Mouse (Mus musculus) kidney, postnatal 14 days (tissue): ENCODE results near the gene Rad23b.
A peak's percentile ranks its signal among the peaks of the same experiment; 100 is the strongest.
"Not testable (repeated sequence)": the region's sequence is repeated elsewhere in the genome, so short reads cannot be mapped to it uniquely, and the experiment has no call there.

Source experiments
- DNase-seq: peaks from one replicate; pipeline ENCODE4 v3.0.0; 2022; ENCODE audit warnings: mixed read lengths

The Rad23b gene

GRCm38 (mm10) chr4:55356726-55357125 is 6.9 kb downstream of the Rad23b start:
- DNase-seq, result no peak

DNA sequence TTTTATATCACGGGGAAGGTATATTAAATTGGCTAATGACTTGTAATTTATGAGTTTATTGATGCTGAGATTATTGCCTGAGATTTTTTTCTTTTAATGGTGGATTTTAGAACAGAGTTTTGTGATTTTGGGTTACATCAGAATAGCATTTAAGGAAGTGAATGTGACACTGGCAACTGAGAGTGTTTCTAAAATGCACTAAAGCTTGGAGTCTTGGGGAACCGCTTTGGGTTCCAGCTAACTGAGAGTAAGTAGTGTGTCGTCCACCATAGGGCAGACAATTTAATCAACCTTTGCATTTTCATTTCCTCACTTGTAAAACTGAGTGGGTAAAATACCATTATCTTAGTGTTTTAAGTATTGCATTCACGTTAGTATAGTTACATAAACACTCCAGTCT is 14.0 kb downstream of the Rad23b start:
- no peak for DNase-seq

GRCm38 (mm10) chr4:55364374-55364773 is 14.5 kb downstream of the Rad23b start:
- DNase-seq, result no peak

DNA sequence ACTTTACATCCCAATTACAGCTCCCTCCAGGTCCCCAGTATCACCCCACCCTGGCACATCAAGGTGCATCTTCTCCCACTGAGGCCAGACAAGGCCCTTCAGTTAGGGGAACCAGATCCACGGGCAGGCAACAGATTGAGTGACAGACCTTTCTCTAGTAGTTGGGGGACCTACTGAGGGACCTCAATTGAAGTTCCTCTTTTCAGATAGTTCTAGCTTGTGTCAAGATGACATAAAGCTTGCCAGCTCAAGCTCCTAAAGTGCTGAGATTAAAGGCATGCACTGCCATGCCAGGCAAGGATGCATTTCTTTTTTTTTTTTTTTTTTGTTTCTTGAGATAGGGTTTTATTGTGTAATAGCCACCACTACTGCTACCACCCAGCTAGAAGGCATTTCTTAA is 16.2 kb downstream of the Rad23b start:
- no peak for DNase-seq

DNA sequence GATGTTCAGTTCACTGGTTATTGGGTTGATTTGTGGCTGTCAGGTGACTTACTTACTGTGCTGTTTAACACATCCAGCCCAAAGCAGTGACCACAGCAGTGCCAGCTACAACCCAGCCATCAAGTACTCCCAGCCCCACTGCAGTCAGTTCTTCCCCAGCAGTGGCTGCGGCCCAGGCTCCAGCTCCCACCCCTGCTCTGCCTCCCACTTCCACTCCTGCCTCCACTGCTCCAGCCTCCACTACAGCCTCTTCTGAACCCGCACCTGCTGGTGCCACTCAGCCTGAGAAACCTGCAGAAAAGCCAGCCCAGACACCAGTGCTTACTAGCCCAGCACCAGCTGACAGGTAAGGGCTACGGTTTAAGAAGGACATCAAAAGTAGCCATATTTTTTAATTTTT is 20.3 kb downstream of the Rad23b start:
- DNase-seq, result no peak

DNA sequence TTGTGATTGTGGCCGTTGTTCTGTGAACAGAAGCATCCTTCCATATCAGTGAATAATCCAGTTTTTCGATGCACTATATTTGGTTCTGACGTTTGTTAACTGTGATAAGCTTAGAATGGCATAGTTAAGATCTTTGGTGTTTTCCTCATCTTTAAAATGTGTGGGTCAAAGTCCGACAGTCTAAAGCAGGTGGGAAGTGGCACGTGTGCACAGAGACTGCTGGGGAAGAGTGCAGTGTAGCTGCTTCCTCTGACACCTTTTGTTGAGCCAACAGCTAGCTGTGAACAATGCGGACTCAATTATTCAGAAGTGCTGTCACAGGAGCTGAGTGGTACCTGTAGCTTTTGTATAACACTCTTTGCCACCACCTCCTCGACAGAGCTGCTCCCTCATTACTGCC is 21.5 kb downstream of the Rad23b start:
- no peak for DNase-seq

- no peak for DNase-seq
Observed at GRCm38 (mm10) chr4:55382350-55382749, 32.5 kb downstream of the Rad23b start.

GRCm38 (mm10) chr4:55386768-55387167 is 36.9 kb downstream of the Rad23b start:
- DNase-seq, result no peak

DNA sequence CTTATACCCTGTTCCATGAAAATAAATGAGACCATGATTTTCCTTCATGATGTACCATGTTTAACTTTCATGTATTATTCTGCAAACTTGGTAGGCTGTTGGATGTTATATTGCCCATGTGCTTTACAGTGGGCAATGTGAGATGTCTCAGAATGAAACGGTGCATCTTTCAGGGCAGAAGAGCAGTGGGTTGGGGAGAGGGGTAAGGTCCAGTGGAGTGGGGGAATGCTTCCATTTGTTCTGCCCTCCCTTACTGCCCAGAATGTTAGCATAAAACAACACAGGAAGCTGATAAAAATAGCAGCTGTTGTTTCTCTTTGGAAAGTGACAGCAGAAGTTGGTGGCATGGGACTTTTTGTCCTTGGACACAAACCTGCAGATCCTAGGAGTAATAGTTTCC is 41.6 kb downstream of the Rad23b start:
- no peak for DNase-seq

DNA sequence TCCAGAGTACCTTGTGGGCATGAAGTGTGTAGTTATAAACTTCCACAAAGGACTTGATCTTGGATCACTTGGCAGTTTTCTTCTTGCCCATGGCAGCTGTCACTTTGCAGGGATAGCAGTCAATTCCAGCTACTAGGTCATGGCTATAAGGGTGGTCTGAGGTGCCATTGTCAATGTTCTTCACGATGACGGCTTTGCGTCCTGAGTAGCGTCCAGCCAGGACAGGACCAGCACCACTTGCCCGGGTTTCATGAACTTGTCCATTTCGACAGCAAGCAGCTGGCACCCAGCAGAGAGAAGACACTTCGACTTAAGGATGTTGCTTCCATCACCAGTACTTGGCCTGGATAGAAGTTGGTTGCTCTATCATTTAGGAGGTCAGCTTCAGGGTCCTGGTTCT is 42.6 kb downstream of the Rad23b start:
- no peak for DNase-seq

- peak; percentile 20 for DNase-seq
Observed at GRCm38 (mm10) chr4:55397911-55398762, 48.3 kb downstream of the Rad23b start.

GRCm38 (mm10) chr4:55398901-55399300 is 49.1 kb downstream of the Rad23b start:
- no peak for DNase-seq

- no peak for DNase-seq
Observed at GRCm38 (mm10) chr4:55405329-55405728, 55.5 kb downstream of the Rad23b start.

GRCm38 (mm10) chr4:55406558-55406957 is 56.7 kb downstream of the Rad23b start:
- no peak for DNase-seq

GRCm38 (mm10) chr4:55408081-55408480 is 58.2 kb downstream of the Rad23b start:
- DNase-seq, result no peak

GRCm38 (mm10) chr4:55409025-55409424 is 59.2 kb downstream of the Rad23b start:
- no peak for DNase-seq

DNA sequence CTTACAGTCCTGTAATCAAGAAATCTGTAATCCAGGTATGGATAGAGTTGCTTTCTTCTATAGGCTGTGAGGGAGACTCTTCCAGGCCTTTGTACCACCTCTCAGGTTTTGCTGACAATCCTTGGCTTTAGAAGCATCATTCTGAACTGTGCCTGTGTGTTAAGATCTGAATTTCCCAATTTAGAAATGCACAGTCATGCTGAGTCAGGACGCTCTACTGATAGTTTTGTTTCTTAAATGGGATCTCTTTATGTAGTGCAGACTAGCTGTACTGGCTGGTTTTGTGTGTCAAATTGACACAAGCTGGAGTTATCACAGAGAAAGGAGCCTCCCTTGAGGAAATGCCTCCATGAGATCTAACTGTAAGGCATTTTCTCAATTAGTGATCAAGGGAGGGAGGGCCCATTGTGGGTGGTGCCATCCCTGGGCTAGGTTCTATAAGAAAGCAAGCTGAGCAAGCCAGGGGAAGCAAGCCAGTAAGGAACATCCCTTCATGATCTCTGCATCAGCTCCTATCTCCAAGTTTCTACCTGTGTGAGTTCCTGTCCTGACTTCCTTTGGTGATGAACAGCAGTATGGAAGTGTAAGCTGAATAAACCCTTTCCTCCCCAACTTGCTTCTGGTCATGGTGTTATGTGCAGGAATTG is 59.9 kb downstream of the Rad23b start:
- DNase-seq, result not testable (repeated sequence)

DNA sequence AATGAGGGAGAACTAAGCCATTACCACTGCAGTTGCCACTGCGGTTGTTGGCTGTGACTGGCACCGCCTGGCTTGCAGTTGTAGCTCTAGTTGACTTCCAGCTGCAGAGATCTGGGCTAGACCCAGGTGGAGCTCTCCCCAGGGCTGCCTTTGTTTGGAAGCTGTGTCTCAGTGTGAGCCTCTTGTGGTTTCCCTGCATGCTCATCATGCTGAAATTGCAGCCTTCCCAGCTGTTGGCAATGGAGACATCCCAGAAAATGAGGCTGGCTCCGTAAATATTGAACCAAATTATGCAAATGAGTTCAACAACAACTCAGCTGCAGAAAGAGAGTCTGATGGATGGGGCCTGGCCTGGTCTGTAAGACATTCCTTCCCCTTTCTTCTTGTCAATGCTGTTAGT is 66.0 kb downstream of the Rad23b start:
- DNase-seq, result no peak

GRCm38 (mm10) chr4:55426250-55426649 is 76.4 kb downstream of the Rad23b start:
- no peak for DNase-seq
